Mouse (Mus musculus) layer of hippocampus, adult 2 months (tissue): Measurements from ENCODE around the gene Eif2s2. TPM values are rescaled to one million over a fixed set of nuclear protein-coding genes. Genes with fewer than 3 reads are reported as not detected.
"Not testable (repeated sequence)": the region's sequence is repeated elsewhere in the genome, so short reads cannot be mapped to it uniquely, and the experiment has no call there.

Experiments
- DNase-seq, 2 experiments: peaks; one replicate each; pipeline ENCODE4 v3.0.0; 2022; ENCODE audit warnings: low spot score in 2 of 2
- H3K27ac ChIP-seq: fragments of 200-600 bp; 2 replicates; pipeline ENCODE4 v1.8.1; 2022
- H3K4me3 ChIP-seq: fragments of 200-600 bp; 2 replicates; pipeline ENCODE4 v1.8.1; 2022; ENCODE audit warnings: mild to moderate bottlenecking
- CTCF ChIP-seq: fragments of 200-600 bp; conservative IDR thresholded peaks from 2 replicates; pipeline ENCODE4 v1.8.1; 2022; ENCODE audit warnings: antibody characterized with exemption, mild to moderate bottlenecking, moderate library complexity
- total RNA-seq, 2 experiments: library from RNA; stranded (reverse); gene quantifications; 2 replicates each; pipeline ENCODE4 v1.2.3; 2021

Eif2s2 gene
- total RNA-seq, 2 experiments from 2014 or later: 50.7 to 53.2 TPM

DNA sequence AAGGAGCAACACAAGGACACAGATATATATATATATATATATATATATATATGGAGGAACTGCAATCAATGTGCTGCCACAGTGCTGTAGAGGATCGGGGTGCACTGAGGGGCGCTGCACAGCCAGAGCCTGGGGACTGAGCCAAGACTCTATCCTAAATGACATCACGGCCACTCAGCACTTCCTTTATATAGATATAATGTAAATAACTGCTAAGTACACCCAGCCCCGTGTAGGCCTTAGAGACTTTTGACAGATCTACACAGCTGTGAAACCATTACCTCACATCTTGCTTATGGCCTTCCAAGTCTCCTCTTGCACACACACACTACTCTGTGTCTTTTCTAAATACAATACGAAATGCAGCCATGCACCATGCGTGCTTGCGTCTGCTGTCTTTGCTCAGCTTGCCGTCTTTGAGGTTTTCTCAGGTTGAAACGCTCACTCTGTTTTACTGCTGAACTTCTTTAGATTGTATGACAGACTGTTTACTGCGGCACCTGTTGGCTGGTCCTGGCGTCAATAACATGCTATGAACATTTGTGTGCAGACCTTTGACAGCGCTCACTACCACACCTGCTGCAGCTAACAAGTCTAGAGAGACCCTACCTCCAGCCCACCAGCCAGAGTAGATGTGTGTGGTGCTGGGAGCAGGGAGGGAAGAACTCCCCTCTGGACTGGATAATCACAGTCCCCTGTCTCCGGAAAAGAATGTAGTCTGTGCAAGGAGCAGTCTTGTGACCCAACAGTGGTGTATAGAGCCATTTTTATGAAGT is 25.3 kb upstream of the Eif2s2 start:
- Histone ChIP-seq H3K27ac (no peak overlapping the region), H3K4me3 (no peak overlapping the region)
- no peak for TF ChIP-seq CTCF
- no peak for DNase-seq

DNA sequence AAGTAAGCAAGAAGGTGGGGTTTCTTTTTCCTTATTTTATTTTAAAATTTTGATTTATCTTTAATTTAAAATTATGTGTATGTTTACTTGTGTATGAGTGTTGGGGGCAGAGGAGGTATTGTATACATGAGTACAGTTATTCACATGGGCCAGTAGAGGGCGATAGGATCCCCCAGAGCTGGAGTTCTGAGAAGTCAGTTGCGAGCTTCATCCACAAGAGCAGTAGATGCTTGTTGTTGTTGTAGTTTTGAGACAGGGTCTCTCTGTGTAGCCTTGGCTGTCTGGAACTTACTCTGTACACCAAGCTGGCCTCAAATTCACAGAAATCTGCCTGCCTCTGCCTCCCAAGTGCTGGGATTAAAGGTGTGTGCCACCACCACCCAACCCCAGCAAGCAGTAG is 23.8 kb upstream of the Eif2s2 start:
- no peak for DNase-seq
- no peak overlapping the region for H3K27ac ChIP-seq
- peak; percentile 77 for TF ChIP-seq CTCF
- no peak overlapping the region for H3K4me3 ChIP-seq

DNA sequence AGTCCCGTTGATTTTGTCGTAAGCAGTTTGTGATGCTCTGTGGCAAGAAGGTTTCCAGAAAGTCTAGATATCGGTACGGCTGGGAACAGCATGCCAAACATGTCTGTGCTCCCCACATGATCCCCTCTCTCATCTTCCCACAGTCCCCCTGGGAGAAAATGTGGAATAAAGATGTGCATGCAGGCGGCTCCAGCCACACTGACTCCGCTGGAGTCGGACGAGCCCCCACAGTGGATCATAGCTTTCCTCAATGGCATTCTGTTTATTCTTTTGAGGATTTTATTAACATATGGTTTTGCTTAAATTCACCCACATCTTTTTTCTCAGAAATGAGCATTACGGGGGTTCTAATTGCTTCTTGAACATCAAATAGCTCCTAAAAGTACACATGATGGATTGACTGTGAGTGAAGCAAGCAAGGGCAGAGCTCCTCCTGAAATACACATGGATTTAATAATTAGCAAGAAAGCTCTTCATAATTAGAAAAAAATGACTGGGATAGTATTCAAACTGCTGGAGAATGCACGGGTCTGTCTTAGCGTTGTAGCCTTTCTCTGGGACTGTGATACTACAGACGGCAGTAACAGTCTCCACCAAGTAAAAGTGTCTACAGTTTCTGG is 23.3 kb upstream of the Eif2s2 start:
- Histone ChIP-seq H3K4me3 (no peak overlapping the region), H3K27ac (no peak overlapping the region)
- no peak for TF ChIP-seq CTCF
- DNase-seq: no peak

DNA sequence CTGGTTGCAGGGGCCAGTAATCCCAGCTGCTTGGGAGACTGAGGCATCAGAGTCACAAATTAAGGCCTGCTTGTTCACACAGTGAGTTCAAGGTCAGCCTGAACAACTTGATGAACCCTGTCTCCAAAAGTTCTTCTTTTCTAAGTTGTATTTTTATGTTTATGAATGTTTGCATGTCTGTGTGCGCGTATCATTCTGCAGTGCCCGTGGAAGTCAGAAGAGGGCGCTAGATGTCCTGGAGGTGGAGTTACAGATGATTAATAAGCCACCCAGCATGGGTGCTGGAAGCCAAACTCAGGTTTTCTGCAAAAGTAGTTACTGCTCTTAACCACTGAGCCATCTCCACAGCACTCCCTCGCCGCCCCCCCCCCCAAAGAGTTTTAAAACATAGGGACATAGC is 17.1 kb upstream of the Eif2s2 start:
- TF ChIP-seq CTCF: peak; percentile 28; the same call in 1 of the 2 replicates
- H3K27ac ChIP-seq: no peak overlapping the region
- no peak overlapping the region for H3K4me3 ChIP-seq
- no peak for DNase-seq

DNA sequence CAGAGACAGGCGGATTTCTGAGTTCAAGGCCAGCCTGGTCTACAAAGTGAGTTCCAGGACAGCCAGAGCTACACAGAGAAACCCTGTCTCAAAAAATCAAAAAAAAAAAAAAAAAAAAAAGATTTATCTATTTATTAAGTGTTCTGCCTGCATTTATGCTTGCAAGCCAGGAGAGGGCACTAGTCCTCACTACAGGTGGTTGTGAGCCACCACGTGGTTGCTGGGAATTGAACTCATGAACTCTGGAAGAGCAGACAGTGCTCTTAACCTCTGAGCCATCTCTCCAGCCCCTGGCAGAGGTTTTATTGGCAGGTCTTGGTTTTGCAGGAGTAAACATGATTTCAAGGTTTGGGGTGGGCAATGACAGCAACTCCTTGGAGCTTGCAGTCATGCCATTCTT is 15.5 kb upstream of the Eif2s2 start:
- not testable (repeated sequence) for H3K4me3 ChIP-seq, H3K27ac ChIP-seq, DNase-seq
- TF ChIP-seq CTCF: peak; percentile 42

DNA sequence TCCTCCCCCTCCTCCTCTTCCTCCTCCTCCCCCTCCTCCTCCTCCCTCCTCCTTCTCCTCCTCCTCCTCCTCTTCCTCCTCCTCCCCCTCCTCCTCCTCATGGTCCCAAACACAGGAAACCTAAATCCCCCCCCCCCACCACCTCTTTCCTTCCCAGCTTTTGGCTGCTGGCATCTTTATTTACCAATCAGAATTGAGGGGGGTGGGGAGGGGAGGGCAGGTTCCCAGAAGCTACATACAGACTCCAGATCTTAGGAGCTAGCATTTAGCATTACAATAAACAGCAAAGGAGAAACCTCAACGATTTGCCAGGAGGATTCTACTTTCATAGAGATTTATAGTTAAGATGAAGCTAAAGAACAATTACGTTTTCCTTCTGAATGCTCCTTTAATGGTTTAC is 13.1 kb upstream of the Eif2s2 start:
- H3K4me3 ChIP-seq: no peak overlapping the region
- DNase-seq: no peak
- no peak overlapping the region for H3K27ac ChIP-seq
- TF ChIP-seq CTCF: no peak

DNA sequence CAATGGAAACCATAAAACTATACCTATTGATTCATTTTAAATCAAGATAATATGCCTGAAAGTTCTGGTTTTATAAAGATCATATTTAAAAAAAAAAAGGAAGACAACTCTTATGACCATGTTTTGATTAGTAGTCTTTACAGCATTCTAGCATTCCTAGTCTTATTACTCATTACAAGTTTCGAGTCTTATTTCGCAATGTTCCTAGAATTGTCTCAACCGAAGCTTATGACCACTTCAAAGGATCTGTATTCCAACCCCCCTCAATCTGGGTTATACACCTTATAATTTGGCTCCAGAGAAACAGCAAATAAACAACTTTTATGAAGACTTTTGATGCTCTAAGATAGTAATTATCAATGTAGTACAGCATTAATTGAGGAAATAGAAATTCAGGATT is 9.4 kb upstream of the Eif2s2 start:
- H3K27ac ChIP-seq: no peak overlapping the region
- H3K4me3 ChIP-seq: no peak overlapping the region
- TF ChIP-seq CTCF: no peak
- no peak for DNase-seq

DNA sequence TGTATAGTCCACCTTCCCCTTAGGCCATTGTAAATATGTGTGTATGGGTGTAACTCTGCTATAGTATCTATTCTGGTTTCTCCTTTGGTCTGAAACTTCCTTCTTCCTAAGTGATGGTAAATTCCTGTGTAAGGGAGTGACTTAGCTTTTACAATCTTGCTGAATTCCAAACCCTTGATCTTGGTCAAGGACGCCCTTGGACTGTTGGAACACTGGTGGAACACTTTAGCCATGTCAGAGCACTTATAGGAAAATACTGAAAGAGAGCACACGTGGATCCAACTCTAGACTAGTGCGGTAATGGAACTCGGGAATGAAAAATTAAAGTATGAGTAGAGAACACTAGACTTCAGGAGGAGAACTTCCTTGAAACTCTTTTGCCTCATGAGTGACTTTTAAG is 6.7 kb upstream of the Eif2s2 start:
- not testable (repeated sequence) for H3K27ac ChIP-seq, H3K4me3 ChIP-seq, DNase-seq

DNA sequence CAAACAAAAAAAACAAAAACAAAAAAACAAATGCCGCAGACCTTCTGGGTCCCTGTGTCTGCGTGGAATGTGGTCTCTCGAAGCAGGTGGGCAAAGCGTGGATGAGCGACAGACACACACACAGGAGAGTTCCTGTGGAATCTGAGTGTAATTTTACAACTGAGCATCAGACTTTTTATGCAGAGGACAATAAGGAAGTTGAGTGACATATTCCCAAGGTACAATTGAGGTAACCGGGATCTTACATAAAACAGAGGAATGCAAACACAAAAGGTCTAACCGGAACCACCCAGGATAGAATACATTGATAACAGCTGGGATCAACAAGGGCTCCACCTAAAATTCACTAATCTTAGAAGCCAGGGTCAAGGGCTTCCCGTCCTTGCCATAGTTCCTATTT is 6.3 kb upstream of the Eif2s2 start:
- not testable (repeated sequence) for H3K27ac ChIP-seq, H3K4me3 ChIP-seq, DNase-seq

DNA sequence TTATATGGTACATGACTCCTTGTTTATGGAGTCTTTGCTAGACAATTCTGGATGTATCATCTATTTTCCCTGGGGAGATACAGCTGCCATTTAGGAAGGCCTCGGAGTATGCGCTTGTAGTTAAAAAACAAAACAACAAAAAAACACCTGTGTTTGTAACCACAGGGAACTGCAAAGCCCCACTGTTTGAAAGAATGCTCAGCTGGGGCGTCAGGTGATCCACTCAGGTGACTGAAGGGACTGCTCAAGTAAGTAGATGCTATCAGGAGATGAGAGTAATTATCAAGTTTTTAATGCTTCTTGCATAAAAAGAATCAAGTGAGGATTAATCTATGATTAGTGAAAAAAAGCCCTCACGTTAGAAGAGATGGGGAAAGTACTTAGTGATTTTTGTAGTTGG is 813 bp upstream of the Eif2s2 start:
- H3K27ac ChIP-seq: no peak overlapping the region
- no peak for TF ChIP-seq CTCF
- DNase-seq: no peak
- peak overlapping the region; percentile 75; the same call in 1 of the 2 replicates for H3K4me3 ChIP-seq

DNA sequence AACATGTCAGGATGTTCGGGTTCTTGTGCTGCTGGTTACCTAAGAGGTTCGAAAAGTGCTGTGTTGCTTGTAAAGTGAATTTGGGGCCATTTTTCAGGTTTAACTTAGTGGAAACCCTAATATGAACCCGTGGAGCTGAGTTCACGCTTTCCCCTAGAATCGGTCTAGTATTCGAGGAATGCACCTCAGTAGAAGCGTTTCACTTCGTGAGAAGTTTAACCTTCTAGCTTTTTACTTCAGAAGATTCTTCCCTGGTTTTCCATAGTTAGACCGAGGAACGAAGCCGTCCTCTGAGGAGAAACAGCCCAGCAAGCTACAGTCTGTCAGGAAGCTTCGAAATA is 280 bp upstream of the Eif2s2 start:
- Histone ChIP-seq H3K4me3 (peak overlapping the region; percentile 75), H3K27ac (no peak overlapping the region)
- no peak for TF ChIP-seq CTCF
- DNase-seq: no peak

DNA sequence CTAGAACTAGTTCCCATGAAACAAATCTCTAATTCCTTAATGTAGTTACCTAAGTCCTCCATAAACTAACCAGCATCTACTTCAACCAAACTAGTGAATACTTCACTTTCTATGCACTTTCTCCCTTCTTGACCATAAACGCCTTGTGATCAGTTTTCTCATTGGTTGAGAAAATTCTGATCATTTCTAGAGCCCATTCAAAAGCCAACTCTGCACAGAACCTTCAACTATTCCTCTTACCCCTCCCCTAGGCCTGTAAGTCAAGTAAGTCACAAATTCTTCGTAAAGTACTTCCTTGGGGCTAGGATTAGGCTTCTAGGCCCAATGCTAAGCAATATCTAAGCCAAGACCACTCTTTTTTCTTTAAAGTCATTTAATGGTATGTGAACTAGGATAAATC is 1.1 kb downstream of the Eif2s2 start:
- H3K4me3 ChIP-seq: peak overlapping the region; percentile 75
- TF ChIP-seq CTCF: no peak
- no peak for DNase-seq
- no peak overlapping the region; the same call in 1 of the 2 replicates for H3K27ac ChIP-seq

DNA sequence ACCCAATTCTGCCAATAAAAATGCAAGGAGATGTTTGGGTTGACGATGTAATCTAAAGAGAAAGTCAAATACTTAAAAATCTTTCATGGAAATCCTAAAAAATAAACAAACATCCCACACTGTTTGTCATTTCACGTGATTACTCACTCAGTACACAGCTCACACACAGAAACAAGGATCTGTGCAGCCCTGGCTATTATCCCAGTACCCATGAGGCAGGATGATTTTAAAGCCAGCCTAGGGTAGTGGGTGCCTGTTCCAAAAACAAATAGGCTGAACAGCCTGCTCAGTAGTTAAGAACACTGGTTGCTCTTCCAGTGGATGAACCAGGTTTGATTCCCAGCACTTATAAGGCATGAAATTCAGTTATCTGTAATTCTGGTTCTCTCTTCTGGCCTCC is 16.1 kb downstream of the Eif2s2 start:
- DNase-seq: no peak

DNA sequence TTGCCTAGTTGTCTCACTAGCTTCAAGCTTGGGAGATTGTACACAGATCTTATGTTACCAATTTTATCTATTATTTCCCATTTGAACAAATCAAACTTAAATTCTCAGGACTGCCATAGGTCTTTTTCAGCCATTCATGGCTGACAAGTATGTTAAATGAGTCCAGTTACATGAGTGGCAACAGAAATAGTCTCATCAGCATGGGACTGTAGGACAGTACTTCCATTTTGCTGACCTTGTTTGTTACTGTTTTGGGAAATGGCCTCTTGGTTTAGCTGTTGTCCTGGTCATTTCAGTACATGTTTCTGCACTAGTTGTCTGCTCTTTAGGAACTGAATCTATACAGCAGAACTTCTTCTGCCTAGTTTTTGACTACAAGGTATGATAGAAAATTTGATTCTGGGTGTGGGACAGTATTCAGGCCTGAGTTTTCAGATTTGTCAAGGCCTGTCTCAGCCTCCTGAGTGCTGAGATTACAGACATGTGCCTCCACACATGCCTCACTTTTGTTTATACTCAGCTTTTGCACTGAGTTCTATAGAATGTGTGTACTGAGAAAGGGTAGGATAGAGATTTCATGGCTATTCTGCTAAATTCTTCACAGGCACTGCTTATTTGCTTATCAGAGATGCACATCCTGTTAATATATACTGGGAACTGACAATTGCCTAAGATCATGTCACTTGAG is 22.6 kb downstream of the Eif2s2 start:
- TF ChIP-seq CTCF: no peak
- no peak overlapping the region for H3K4me3 ChIP-seq
- H3K27ac ChIP-seq: no peak overlapping the region
- DNase-seq: no peak

More for the DNA sequence above, 16.1 kb downstream of the Eif2s2 start:
- no peak for TF ChIP-seq CTCF
- Histone ChIP-seq H3K4me3 (no peak overlapping the region), H3K27ac (no peak overlapping the region)
